Mouse (Mus musculus) lung, embryonic 14.5 days (tissue): ENCODE data around the gene Klhl25. TPM values are rescaled to one million over a fixed set of nuclear protein-coding genes. Genes with fewer than 3 reads are reported as not detected.
"Not testable (repeated sequence)": the region's sequence is repeated elsewhere in the genome, so short reads cannot be mapped to it uniquely, and the experiment has no call there.

Source experiments
- ATAC-seq: fragments of 200-750 bp; cut with Nextera tagmentation; 2 replicates; pipeline ENCODE4 v1.8.0; 2017; ENCODE audit warnings: mild to moderate bottlenecking, moderate TSS enrichment, moderate library complexity; ENCODE audit not compliant: insufficient read depth
- DNase-seq: peaks from one replicate; pipeline ENCODE4 v3.0.0-alpha.2; 2015
- H3K27ac ChIP-seq: fragments of 300-500 bp; sonication (generic); 2 replicates; pipeline ENCODE4 v1.5.1; 2014; ENCODE audit warnings: low read depth, mild to moderate bottlenecking, moderate library complexity
- H3K27me3 ChIP-seq: fragments of 300-500 bp; sonication (generic); 2 replicates; pipeline ENCODE4 v1.6.1; 2014; ENCODE audit warnings: low read length, control low read depth; ENCODE audit not compliant: insufficient read depth
- H3K36me3 ChIP-seq: fragments of 300-500 bp; sonication (generic); 2 replicates; pipeline ENCODE4 v1.6.1; 2014; ENCODE audit warnings: control low read depth; ENCODE audit not compliant: insufficient read depth
- H3K4me1 ChIP-seq: fragments of 300-500 bp; sonication (generic); 2 replicates; pipeline ENCODE4 v1.6.1; 2014; ENCODE audit warnings: antibody characterized with exemption, control low read depth; ENCODE audit not compliant: insufficient read depth
- H3K4me2 ChIP-seq: fragments of 300-500 bp; sonication (generic); 2 replicates; pipeline ENCODE4 v1.6.1; 2014; ENCODE audit warnings: mild to moderate bottlenecking
- H3K4me3 ChIP-seq: fragments of 300-500 bp; sonication (generic); 2 replicates; pipeline ENCODE4 v1.5.1; 2014; ENCODE audit warnings: low read depth, low read length
- H3K9ac ChIP-seq: fragments of 300-500 bp; sonication (generic); 2 replicates; pipeline ENCODE4 v1.6.1; 2014
- H3K9me3 ChIP-seq: fragments of 300-500 bp; sonication (generic); 2 replicates; pipeline ENCODE4 v1.6.1; 2016; ENCODE audit warnings: low read depth, low read length, control low read depth
- CTCF ChIP-seq: IDR thresholded peaks from 2 replicates; pipeline ENCODE4 v1.5.1; 2016; ENCODE audit warnings: antibody characterized with exemption, low read depth
- WGBS: fragments of 180-500 bp; shearing (Covaris S2); extraction: QIAGEN DNeasy Blood & Tissue Kit; methylation state at CpG from one replicate; pipeline ENCODE4 v1.1.7; 2014; 5-methylcytosine and 5-hydroxymethylcytosine counted together
- polyA plus RNA-seq: library from polyadenylated mRNA; unstranded; fragments of >200 nt; fragmentation: Nextera tagmentation; extraction: Ambion mirVana; gene quantifications from 2 replicates; pipeline ENCODE4 v1.2.1, GENCODE M21; 2014

Gene Klhl25
- polyA plus RNA-seq, 1 experiment from 2014 or later = 18.6 TPM

DNA sequence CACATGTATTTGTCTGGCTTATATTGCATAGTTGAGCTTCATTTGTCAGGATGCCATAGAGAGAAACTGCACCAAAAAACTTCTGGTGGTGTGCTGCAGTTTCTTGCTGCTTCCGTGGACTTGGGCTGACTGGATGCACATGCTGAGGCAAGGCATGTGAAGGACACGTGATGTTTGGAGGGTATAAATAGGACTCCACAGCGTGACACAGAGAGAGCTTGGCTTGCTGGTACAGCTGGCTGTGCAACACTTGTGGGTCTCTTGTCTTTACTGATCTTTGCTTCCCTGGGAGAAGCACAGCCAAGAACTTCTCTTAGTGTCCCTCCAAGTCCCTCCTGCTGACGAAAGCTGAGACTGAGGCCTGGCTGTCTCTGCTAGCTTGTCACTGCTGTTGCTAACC is 69.6 kb downstream of the Klhl25 start:
- Histone ChIP-seq H3K4me2 (no peak overlapping the region), H3K36me3 (no peaks in the 10 kb centered on the region), H3K9me3 (no peaks in the 10 kb centered on the region), H3K4me3 (no peak overlapping the region), H3K27me3 (no peaks in the 10 kb centered on the region), H3K27ac (no peak overlapping the region), H3K4me1 (no peaks in the 10 kb centered on the region), H3K9ac (no peak overlapping the region)
- 67% methylated on average over 4 of the region's 4 CpGs for WGBS
- no peak for TF ChIP-seq CTCF
- ATAC-seq (no peak), DNase-seq (no peak)

DNA sequence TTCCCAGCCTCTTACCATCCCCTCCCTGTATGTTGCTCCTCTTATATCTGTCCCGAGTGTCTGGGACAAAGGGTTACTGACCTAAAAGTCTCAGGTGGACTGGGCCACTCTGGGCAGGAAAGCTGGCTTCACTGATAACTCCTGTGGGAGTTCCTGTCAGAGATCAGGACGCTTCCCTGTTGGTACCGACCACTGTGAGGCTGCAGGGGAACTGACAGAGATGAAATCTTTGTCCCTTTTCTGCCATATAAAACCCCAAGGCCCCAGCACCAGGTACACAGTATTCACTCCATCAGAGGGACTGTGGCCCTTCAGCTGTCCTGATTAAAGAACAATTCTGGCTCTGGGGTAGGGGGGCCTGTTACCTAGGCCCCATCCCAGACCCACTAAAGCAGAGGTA is 71.6 kb downstream of the Klhl25 start:
- 58% methylated on average over 3 of the region's 3 CpGs for WGBS
- H3K4me3 ChIP-seq, H3K9ac ChIP-seq, ATAC-seq, H3K4me1 ChIP-seq, H3K27me3 ChIP-seq, DNase-seq, H3K9me3 ChIP-seq, H3K4me2 ChIP-seq, H3K27ac ChIP-seq, H3K36me3 ChIP-seq: not testable (repeated sequence)
